Mouse (Mus musculus) gastrocnemius, postnatal 10 days (tissue): ENCODE measurements around the gene Spg11. TPM values are rescaled to one million over a fixed set of nuclear protein-coding genes. Genes with fewer than 3 reads are reported as not detected.
"Not testable (repeated sequence)": the region's sequence is repeated elsewhere in the genome, so short reads cannot be mapped to it uniquely, and the experiment has no call there.

Experiments
- DNase-seq: peaks from one replicate; pipeline ENCODE4 v3.0.0; 2021; ENCODE audit warnings: mixed read lengths
- total RNA-seq, 2 experiments: library from RNA; stranded (reverse); gene quantifications; 2 replicates each; pipeline ENCODE4 v1.2.3; 2021

The Spg11 gene
- total RNA-seq, 2 experiments from 2014 or later: 7.6 to 8.9 TPM

DNA sequence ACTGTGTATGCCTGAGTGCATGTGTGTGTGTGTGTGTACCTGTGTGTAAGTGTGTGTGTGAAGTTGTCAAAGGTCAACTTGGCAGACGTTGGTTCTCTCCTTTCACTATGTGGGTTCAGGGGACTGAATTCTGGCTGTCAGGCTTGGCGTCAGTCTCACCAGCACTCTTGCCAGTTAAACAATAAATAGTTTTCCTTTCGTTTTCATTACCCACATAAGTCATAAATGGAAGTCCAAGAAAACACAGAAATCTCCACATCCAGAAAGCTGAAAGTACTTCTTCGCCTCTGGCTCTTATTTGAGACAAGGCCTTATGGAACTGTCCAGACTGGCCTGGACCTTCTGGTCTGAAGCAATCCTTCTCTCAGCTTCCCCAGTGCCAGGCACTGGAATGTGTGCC is 27.6 kb upstream of the Spg11 start:
- no peak for DNase-seq

GRCm38 (mm10) chr2:122143111-122143510 is 24.9 kb upstream of the Spg11 start:
- no peak for DNase-seq

DNA sequence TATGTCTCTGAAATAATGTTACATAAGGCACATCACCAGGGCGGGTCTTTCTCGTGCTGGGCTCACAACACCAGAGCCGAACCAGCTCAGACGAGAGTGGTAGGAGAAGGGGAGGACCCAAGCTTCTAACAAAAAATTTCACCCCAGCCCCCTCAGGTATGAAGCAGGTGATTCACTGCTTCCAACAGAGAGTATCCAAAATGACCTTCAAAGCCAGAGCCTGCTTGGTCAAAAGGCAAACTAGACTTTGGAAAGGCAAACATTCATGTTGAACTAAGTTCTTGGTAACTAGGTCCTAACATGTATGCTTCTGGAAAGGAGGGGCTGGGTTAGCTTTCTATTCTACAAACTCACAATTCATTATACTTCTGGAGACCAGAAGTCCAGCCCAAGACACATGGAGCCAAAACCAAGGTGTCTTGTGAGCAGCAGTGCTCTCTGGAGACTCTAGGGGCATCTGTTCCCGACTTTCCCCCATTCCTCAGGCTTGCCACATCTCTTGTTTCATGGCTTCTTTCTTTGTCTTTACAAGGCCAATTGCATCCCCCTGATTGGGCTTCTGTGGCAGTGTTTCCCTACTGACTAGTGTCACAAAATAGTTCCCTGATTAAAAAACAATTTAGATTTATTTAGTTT is 23.3 kb upstream of the Spg11 start:
- no peak for DNase-seq

DNA sequence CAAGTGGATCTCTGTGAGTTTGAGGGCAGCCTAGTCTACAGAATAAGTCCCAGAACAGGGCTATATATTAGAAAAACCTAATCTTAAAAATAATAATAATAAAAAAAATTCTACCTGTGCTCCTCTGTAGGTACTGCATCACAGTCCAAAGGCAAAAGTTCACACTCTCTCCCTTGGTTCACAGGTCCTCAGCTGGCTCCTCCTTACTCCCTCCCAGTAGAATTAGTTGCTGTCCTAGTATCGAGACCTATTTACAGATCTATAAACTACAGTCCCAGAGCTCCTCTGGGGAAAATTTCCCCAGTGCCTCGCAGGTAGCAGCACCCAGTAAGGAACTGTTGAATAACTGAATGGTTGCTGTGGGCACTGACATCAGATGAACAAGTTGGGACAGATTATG is 22.6 kb upstream of the Spg11 start:
- no peak for DNase-seq

DNA sequence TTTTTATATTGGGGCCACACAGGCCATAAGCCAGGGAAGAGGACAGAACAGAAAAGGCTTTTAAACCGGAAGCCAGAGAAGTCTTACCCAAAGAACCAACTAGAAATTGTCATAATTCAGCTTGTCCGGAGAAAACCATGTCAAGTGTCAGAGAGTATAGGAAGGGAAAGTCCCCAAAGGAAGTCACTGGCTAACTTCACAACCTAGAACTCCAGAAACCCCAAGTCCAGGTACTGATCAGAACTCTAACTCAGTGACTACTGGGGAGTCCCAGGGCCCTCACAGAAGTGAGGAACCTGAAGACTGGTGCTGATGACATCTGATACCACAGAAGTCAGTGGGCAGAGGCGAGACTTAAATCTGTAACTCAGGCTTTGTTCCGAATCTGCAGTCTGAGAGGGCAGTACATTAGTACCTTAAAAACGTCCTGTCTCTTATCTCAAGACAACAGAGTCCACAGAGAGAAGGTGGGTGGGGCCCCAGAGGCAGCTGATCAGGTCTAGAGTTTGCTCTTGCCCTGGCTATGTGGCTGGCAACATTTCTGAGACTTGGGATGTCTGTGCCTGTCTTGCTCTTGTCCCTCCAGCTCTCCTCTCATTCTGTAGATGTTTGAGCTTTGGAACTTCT is 19.8 kb upstream of the Spg11 start:
- no peak for DNase-seq

DNA sequence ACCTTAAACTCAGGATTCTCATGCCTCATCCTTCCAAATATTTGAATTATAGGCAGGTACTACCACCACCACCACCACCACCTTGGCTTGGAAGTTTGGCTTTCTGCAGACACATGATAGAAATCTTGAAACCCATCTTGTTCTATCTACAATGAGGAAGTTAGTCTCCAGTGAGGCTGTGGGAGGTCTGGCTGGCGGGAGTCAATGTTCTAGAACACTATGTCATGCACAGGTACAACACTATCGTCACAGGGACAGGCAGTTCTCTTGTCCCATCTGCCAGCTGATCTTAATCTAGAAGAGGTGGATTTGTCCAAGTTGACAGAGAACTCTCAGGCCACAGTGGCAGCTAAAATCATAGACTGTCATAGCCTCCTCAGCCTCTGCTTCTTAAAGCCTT is 14.4 kb upstream of the Spg11 start:
- no peak for DNase-seq

DNA sequence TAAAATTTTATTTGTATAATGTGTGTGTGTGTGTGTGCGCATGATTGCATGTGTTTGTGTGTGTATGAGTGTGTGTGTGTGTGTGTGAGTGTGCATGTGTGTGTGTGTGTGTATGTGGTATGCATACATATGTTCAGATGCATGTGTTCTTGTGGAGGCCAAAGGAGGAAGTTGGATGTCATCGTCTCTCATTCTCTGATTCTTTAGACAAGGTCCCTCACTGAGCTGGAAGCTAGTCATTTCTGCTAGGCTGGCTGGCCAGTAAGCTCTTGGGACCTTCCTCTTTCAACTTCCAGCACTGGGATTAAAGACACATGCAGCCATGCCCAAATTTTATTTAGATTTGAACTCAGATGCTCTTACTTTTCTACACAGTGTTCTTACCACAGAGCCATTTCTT is 13.9 kb upstream of the Spg11 start:
- DNase-seq: no peak

DNA sequence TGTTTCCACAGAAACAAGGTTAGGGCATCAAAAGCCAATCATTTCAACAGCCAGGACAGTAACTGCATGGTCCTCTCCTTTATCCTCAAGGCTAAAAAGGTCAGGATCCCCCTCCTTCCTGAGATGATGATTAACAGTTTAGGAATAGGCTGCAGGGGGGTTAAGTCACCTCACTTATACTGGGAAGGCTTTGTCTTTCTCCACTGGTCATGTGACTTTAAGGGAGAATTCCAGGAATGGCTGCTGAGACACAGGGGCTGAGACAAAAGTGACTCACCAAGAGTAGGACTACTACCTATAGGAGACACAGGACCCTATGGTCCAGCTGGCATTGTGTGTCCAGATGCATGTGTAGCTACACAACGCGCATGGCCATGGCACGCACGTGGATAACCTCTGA is 9.4 kb upstream of the Spg11 start:
- no peak for DNase-seq

GRCm38 (mm10) chr2:122126765-122127347 is 8.7 kb upstream of the Spg11 start:
- DNase-seq: no peak

DNA sequence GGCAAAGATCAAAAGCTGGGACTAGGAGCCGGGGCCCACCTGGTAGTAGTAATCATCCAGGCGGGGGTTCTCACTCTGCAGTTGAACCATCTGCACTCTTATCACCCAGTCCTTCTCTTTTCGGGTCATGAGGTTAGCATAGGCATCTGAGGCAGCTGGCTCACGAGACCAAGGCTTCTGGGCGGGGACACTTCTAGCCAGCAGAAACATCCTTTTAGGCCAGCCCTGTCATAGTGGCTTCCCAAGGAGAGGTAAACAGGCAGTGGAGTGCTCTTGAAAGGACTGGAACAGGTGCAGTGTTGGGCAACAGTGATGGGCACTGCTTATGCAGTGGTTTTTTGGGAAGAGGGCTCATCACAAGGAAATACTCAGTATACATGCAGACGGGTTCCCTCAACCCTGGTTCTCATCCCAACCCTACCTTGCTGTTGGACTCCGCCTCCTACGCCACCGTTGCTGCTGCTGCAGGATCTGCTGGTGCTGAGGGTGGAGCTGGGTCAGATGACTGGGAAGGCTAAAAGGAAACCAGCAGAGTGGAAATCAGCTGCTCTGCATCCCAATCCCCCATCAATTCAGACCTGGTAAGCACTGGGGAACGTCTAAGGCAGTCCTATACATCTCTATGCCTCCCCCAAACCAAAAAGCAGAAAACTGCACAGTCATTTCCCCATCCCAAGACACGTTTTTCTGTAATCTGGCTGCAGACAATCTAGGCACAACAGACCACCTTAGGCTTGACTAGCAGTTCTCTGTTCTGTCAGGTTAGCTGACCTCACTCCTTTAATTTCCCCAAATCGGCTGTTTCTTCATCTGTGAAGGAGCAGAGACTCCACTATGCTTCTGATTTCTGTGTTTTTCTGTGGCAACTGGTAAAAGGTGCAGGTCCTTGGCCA is 7.7 kb upstream of the Spg11 start:
- no peak for DNase-seq

DNA sequence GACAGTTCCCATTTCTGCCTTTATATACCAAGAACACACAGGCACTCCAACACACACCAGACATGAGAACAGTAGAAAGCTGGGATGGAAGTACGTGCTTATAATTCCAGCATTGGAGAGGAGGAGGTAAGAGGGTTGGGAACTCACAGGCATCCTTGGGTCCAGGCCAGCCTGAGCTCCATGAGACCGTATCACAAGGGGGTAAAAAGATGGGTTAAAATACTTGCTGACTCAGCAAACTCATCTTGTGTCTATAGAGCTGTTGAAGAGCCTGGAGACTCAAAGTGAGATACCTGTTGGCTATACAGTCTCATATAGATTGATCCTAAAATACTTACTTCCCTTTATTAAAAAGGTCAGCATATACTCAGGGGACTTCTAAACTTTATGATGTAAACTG is 1.3 kb downstream of the Spg11 start:
- DNase-seq: no peak

DNA sequence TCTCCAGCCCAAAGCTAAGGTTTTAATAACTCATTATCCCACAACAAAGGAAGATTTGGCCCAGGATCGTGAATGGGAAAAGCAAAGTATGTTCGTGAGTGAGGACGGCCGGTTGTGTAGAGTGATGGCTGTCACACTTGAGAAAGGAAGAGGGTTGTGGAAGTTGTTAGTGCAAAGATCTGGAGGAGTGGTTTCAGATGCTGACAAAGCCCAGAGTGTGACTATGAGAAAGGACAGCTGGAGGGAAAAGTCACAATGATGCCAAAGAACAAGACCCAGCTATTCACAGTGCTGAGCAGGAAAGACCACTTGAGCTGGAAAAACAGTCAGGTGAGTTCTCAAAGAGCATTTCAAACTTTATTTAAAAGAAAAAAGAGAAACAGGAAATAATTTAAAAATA is 8.5 kb downstream of the Spg11 start:
- DNase-seq: no peak

DNA sequence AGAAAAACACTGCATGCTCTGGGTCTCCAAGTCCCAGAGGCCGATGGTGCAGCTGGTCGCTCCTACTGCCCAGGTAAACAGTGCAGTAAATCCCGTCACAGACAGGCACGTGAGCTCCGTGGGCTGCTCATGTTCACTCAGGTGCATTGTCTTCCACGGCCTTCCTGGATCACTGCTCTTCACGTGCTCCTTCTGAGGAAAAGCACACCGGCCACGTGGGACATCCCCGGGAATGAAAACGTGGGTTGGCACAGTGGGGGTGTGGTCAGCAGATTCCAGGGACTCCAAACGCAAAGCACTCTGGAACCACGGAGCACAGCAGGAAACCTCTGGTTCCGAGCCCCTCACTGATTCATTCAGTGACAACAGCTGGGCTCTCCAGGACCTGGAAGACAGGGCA is 10.1 kb downstream of the Spg11 start:
- DNase-seq: no peak

GRCm38 (mm10) chr2:122102070-122102469 is 16.1 kb downstream of the Spg11 start:
- DNase-seq: peak; percentile 23

DNA sequence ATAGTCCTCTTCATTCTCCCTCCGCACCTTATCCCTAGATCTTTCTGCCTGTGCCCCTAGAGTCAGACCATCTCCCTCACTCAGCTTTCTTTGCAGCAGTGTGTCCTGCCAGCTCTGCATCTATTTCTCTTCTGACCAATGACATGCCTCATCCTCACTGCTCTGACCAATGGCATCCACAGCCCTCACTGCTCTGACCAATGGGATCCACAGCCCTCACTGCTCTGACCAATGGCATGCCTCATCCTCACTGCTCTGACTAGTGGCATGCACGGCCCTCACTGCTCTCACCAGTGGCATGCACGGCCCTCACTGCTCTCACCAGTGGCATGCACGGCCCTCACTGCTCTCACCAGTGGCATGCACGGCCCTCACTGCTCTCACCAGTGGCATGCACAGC is 20.5 kb downstream of the Spg11 start:
- not testable (repeated sequence) for DNase-seq

DNA sequence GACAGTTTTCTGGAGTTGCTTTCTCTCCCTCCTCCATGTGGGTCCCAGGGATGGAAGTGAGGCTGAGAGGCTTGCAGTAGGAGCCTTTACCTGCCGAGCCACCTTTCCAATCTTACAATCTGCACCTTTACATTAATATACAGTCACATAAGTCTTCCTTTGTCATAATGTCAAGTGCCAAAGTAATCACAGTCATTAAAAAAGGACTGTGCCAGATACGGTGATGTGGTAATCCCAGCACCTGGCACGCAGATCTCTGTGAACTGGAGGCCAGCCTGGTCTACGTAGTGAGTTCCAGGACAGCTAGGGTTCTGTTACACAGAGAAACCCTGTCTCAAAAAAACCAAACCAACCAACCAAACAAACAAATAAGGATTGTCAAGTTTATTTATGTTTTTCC is 24.3 kb downstream of the Spg11 start:
- DNase-seq: no peak

DNA sequence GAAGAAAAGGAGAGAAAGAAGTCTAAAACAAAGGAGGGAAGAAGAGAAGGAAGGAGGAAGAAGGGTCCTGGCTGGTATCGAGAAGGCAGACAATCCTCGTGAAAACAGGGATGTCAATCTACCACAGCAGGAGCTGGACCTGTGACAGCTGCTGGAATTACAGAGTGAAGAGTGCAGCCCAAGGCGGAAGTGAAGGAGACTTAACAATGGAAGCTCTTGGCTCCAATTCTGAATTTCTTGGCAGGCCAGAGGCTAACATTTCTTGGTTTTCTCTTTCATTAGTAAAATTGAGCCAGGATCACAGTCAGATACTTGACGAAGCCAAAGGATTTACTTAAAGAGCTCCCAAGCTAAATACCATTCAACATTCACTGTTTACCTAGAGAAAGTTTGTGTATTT is 31.7 kb downstream of the Spg11 start:
- peak; percentile 28 for DNase-seq

GRCm38 (mm10) chr2:122081728-122082456 is 36.3 kb downstream of the Spg11 start:
- no peak for DNase-seq

GRCm38 (mm10) chr2:122069922-122070321 is 48.3 kb downstream of the Spg11 start:
- peak; percentile 65 for DNase-seq

GRCm38 (mm10) chr2:122069144-122069912 is 48.9 kb downstream of the Spg11 start:
- no peak for DNase-seq

- DNase-seq: no peak
Measured at GRCm38 (mm10) chr2:122066241-122066640, 51.9 kb downstream of the Spg11 start.
